Mouse (Mus musculus) right cerebral cortex, postnatal 14 days (tissue): Measurements from ENCODE around the gene Bcar3.
A peak's percentile ranks its signal among the peaks of the same experiment; 100 is the strongest.

Source experiments
- DNase-seq: peaks from one replicate; pipeline ENCODE4 v3.0.0; 2022

Gene Bcar3

DNA sequence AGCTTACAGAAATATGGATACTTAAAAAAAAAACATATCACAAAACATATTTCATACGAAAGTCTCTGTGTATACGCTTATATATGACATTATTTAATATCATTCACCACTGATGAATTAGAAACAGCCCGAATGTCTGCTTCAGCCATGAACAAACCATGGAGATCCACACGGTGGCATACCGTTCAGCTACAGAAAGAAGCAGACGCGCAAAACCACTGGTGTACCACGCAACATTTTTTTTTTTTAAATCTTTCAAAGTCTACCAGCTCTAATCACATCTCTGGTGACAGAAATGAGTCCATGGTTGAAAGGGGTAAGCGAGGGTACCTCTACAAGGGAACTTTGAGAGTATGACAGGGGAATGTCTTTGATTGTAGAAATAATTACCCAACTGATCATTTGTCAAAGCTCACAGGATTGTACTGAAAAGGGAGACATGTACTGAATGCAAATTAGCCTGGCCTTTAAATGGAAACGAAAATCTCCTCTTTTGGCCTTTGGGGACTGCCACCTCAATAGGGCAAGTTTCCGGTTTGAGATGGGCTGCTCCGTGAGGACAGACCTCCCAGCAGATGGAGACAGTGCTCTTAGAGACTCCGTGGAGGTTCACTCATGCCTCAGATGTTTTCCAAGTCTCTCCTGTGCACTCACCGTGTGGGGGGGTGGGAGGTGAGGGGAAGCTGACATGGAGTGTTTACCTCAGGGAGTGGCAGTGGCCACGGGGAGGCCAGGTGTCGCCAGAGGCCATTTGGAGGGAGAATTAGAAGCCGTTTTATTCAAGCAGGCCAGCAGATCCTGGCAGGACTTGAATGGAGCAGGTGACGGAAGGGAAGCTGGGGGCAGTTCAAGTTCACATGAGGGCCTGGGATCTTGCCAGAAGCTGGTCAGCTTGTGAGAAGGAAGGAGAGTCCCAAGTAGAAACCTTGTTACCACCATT lies 168.3 kb downstream of the Bcar3 start:
- no peak for DNase-seq

DNA sequence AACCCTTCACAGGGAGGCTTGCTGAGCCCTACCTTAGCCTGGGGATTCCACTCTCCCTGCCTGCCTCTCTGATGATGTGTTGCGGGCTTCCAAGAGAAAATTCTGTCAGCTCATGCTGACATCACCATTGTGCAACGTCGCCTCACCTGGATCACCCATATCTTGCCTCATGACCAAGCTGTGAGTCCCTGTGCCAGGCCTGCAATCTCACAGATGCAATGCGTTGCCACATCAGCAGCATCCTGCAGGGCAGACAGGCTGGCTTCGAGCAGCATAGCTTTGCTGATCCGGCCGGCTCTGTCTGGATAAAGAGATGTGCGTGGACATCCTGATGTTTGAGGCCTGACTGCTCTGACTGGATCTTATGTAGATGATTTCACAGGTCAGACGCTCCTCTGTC lies 169.2 kb downstream of the Bcar3 start:
- no peak for DNase-seq

DNA sequence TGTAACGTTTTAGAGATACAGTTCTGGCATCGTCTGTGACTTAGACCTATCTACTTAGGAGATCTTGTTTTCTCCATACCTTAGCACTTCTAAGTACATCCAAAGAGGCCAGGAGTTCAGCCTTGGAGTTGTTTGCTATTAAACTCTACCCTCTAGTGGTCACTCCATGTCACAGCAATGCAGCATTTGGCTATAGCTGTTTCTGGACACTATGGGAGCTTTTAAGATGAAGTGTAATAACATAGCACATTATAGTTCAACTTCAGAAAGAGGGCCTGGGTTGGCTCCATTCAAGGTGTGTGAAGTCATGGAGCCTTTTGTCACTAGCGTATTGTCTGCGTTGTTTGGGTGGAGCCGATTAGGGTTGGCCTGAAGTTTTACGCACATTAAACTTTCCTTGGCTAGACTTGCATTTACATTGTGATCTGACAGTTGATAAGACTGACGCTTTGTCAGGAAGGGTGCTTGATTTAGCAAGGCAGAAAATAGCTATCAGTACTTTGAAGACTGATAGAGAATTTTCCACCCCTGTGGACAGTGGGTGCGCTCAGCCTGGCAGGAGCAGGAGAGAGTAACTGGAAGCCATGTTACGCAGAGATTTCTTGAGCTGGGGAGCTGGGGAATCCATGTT lies 172.3 kb downstream of the Bcar3 start:
- DNase-seq = no peak

DNA sequence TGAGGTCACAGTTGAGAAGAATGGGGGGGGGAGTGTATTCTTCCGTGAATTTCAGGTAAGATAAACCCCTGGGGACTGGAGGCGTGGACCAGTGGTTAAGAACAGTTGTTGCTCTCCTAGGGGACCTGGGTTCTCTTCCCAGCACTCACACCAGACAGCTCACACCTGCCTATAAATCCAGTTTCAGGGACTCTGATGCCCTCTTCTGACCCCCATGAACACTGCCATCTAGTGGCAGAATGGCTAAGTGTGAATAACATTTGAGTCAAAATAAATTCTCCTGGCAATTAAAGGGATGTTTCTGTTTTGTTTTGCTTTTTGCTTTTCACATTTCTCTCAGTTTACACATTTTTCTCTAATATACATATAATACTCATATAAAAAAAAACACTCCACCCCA lies 174.0 kb downstream of the Bcar3 start:
- DNase-seq = no peak

DNA sequence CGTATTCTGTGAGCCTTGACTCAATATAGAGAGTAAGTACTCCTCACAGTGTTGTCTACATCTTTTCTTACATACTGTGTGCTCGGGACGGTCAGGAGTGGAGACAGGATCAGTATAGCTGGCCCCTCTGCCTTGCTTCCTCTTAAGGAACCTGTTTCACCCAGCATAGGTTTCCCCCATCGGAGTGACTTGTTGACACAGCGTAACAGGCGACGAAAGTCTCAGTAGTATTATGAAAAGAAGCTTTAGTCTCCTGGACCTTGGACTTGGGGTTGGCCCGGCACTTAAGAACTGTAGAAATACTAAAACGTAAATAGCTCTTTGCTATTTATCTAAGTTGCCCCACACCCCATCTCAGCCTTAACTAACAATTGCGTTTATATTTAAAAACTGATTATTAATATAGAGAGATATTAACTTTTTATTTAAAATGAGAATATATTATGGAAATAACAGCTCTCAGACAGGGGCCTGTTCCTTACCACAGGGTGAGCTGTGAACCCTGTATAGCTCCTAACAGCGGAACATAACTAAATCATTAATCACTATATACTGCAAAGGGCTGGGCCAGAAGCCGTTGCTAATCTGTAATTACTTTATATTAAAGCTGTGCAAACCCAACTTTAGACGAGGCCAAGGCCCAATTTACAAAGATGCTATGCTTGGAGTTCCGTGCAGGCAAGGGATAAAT lies 176.5 kb downstream of the Bcar3 start:
- DNase-seq = no peak

DNA sequence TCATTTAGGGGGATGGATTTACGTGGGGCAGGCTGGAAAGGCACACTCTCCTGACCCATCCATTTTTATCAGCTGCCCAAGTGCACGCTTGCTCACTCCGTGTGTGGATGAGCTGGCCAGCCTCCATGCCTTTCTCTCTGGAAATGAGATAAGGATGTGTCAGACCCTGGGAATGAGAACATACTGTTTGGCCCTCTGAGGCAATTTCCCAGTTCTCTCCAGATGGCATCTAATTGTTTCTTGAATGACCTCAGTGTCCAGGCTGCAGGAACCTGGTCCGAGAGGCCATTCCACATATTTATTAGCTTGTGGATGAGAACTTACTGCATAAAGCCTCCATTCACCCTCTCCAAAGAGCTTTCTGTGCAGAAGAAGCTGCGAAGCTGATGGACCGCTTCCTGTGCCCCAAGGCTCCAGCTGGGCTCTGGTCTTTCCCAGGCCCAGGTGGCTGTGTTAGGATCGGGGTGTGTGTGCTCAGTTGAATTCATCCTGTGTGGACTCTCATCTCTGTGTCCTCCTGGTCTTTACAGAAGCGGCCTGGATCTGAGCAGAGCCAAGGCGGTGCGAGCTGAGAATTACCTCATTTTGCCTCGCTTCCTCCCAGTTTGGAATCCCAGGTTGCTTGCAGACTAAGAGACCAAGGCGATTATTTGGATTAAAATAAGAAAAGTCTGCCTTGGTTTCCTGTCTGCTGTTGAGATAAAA lies 177.2 kb downstream of the Bcar3 start:
- DNase-seq = no peak

DNA sequence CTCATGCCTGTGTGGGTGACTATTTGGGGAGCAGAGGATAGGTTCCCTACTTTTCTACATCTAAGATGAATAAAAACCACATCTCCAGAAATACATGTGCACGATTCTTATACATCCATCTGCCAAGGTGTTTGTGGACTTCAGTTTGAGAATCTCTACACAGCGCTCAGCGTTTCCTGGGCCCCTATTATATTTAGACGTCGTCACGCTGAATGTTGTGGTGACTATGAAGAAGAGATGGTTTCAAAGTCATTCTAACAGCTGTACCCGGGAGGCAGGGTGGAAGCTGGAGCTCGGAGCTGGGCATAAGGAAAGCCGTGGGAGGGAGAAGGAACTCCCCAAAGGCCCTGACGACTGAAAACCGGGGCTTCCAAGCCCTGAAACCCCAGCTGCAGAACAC lies 178.5 kb downstream of the Bcar3 start:
- no peak for DNase-seq

DNA sequence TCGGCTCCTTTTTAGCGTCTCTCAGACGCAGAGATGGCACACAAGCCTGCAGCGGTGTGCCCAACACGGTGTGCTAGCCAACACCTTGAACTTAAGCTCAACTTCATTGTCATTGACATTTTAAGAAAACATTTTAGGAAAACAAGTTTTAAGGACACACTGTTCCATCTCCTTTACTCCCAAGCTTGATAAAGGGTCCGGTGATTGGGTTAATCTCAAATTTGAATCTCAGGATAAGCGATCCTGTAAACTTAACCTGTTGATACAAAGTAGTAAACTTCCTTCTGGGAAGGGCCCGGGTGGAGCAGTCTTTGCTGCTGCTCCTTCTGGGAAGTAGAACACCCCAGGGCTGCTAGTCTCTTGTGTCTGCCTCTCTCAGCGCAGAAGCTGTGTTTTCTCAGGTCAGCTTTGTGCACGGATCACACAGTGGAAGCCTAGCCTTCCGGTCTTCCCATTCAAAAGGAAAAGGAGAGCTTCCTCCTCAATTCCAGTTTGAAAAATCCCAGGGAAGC lies 179.6 kb downstream of the Bcar3 start:
- no peak for DNase-seq

DNA sequence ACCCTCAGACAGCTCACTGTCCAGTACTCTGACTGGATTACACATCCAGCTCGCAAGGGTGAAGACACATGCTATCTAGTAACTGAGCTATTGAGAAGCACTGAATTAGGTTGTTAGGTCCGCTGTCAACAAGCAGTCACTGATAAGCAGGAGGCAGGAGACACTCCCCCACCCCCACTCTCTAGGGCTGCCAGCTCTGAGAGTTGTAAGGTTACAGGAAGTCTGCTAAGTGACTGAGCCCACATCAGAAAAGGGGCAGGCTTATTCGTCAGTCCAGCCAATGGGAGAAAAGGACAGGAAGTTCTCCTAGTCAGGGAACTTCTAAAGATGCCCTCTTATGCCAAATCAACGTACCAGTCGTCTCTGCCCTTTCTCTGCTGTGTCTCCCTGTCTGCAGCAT lies 180.1 kb downstream of the Bcar3 start:
- no peak for DNase-seq

DNA sequence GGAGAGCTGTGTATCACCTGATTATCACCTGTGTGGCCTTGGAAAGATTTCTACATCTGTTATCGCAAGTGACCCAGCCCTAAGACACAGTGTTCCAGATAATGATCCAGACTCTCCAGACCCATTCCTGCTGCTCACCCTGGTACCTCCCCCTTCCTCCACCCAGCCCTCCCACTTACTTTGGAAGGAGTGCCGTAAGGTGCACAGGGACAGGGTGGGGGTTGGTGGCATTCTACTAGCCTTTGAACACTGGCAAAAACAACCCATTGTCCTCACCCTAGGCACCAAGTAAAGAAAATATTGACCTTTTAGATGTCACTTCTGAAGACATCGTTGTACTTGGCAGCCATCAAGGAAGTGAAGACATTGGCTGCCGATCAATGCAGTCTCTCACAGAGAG lies 180.9 kb downstream of the Bcar3 start:
- no peak for DNase-seq

DNA sequence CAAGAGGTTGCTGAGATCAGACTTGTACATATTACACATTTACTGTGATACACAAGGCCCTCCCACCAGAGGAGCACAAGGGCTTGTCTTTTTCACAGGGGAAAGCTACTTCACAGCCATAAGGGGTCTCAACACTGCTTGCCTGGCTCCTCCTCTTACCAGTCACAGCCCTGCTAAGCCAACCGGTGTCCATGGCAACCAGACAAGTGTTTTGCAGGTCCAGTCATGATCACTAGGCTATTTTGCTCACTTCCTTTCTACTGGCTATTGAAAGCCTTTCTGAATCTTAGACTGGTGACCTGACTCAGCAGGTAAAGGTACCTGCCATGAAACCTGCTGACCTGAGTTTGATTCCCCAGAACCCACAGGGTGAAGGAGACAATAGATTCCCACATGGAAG lies 181.8 kb downstream of the Bcar3 start:
- DNase-seq = no peak

DNA sequence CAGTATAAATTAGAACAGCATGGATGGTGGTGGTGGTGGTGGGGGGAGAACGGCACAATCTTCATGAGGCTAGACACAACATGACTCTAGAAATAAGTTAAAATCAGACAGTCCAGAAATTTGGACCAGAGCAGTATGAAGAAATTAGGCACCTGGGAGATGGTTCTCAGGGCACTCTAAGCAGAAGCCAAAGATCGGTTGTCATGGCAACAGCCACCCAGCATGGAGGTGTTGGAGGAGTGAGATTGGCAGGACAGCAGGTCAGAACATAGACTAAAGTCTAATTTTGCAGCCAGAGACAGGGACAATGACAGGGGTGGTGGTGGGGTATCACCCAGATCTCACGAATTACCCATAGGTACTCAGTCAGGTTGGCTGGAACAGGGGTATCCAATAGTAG lies 182.7 kb downstream of the Bcar3 start:
- DNase-seq = no peak

DNA sequence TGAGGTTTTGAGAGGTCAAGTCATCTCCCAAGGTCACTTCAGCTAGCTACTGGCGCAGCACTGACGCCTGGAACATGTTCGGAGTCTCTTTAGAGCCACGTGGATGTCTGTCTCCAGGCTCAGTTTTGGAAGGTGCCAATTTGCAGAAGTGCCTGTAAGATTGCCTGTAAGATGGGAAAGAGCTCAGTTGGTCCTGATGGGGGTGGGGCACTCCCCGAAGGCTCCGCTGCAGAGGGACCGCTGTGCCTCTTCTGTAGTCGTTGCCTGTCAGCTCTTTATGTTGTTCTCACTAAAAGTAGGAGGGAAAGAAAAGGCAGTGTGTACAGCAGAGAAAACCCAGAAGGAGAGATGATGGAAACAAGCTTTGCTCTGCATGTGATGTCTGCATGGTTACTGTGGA lies 183.6 kb downstream of the Bcar3 start:
- peak; percentile 58 for DNase-seq

DNA sequence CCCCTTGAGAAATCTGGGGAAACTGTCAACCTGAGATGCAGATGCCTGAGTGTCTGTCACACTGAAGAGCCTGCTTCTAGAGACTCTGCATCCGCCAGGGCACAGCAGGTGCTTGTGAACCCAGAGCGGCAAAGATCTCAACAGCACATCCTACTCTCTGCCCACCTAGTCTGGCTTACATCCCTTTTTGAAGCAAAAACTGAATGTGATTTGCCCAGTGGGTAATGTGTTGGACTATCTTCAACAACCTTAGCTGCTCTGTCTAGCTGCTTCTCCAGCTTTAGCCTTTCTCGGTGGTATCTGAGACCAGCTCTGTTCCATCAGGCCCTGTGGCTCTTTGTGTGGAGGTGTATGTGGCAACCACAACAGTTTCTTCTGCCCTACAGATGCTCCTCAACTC lies 184.8 kb downstream of the Bcar3 start:
- DNase-seq = no peak

DNA sequence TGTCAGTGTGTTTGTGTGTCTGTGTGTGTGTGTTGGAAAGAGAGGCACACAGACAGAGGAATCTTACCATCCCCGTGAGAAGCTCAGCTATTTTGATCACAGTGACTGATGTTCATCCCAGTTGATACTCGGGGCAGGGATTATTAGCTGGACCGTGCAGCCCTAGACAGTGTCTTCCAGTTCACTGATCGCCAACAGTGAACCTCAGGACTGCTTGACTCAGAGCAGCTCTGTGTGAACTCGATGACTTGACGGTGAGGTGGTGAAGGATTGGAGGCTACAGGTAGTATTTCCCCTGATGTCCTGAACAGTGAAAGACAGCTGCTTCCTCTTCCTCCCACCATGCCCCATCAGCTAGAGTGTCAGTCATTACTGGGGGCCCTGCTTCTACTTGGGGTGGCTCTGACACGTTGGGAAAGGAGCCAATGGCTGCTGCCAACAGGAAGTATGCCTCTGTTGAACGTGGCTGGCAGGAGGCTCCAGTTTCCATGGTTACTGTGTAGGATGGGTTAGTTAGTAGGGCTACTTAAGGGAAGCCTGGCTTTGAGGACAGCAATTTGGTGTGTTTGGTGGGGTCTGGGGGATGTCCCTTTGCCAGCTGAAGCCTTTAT lies 186.2 kb downstream of the Bcar3 start:
- DNase-seq = peak; percentile 63

DNA sequence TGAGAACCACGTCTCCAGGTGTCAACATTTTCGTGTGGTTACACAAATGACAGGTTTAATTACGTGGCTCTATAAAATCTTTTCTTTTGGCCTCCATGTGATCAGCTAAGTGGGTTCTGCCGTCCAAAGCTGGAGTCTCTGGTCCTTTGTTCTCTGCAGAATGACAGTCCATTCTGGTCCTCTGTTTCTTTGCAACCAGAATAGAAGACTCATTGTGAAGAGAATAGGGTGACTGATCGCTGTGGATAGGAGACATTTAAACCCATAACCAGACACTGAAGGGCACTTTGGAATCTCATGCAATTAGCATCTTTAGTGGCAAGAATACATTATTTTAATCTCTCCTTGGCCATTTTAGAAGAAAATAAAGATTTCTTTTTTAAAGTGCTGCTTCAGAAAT lies 187.1 kb downstream of the Bcar3 start:
- DNase-seq = no peak

DNA sequence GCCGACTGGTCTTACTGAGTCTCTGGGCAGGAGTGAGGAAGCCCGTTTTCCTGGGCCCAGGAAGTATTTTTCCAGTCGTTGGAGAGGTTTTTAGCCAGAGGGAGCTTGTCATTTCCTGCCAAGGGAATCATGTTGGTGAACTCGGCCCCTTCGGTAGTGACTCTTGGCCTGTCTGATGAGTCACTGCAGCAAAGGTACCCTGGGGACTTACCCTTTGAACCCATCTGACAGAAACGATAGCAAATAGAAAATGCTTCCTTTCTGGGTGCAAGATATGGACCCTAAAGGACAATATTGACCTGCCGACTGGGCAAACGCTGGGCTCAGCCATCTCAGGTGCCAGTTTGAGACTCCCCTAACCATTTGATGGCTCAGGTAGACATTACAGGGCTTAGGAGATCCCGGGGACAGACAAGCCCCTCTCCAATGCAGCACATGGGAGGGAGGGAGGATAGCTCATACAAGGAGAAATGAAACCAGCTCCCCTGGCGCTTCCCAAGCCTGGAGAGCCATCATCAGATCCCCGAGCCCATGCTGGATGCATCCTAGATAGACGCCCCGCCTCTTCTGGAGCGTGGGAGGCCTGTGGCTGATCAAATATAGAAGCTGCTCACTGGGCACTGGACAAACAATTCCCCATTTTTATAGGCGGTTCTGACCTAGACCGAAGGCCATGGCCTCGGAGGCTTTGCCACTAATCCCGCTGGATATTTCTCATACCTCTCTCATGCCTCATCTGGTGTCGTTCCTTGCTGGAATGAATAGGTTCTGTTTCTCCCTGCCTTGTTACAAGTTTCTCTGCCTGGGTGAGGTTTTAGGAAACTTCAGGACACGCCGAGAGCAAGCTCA lies 188.2 kb downstream of the Bcar3 start:
- no peak for DNase-seq

DNA sequence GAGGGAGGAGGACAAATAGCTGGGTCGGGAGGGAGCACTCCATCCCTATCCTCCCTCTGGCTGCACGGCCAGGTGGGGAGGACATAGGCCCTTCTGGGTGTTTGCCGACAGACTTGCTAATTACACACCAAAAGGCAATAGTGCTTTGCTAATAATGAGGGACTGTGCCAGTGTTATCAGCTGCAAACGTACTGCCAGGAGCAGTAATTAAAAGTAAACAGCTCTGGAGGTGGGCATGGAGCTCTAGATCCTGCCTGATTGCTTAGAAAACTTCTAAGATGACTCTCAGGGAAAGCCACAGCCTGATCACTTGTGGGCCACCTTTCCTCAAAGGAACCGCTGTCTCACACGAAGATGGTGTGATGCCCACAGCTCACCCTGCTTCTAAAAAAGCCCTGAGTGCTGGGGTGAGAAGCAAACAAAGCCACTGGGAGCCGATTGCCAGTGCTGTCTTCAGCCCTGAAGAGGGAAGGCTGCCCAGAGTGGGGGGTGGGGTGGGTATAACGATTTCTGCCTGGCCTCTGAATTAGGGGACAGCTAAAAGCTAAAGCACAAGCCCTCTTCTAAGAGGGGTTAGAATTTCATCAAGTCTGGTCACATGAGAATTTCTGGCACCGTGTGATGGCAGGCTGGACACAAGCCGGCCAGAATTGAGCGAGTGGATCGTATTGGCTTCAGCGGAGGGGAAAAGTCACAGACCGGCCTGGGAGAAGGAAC lies 189.3 kb downstream of the Bcar3 start:
- DNase-seq = no peak

DNA sequence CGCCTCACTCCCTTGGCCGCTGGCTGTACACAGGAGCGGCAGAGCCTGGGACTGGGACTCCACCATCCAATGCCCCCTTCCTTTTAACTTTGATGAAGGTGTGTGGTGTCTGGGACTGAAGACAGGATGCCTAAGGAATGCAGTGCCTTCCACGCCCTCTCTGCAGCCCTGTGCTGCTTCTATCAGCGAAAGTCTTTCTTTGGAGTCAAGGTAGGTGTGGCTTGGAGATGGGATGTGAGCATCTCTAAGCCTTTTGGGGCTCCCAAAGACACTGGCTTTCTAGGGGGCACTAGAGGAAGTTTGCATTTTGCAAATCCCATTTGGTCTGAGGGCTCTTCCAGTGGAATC lies 189.8 kb downstream of the Bcar3 start:
- DNase-seq = no peak

DNA sequence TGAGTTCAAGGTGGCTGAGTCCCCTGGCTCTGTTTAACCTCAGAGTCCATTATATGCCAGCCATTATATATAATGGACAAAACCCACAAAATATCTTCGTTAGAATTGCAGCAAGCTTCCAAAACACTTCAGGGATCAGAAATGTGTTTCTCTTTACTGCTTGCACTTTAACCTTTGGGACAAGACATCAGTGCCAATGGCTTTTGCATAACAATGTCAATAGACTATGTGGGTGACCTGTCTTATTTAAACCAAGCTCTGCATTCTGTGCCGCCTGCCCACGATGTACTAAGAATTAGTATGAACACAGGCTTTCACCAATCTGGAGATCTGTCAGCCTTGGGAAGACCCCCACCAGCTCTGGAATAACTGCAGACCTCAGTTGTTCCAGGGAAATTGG lies 190.4 kb downstream of the Bcar3 start:
- DNase-seq = no peak

DNA sequence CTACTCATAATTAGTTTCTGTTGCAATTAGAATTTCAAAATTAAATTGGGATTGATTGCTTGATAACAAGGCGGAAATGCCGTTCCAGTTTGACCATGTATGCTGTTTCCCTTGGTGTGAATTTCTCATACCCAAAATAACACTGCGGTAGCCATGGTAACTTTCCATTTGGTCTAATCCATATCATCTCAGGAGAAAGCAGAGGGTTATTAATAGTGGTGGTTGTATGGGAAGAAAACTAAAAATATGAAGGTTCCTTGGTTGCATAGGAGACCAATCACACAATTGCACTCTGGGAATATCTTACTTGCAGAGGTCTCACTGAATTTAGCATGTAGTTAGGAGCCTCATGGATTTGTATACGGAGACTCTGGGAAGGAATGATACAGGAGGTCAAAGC lies 191.8 kb downstream of the Bcar3 start:
- no peak for DNase-seq
